Mouse (Mus musculus) heart, postnatal 0 days (tissue): ENCODE results near the gene Fam57a. TPM values are rescaled to one million over a fixed set of nuclear protein-coding genes. Genes with fewer than 3 reads are reported as not detected.

Source experiments
- ATAC-seq: fragments of 200-750 bp; cut with Nextera tagmentation; 2 replicates; pipeline ENCODE4 v1.8.0; 2017; ENCODE audit warnings: low read depth, moderate number of reproducible peaks, moderate library complexity; ENCODE audit not compliant: insufficient read depth
- DNase-seq: peaks from one replicate; pipeline ENCODE4 v3.0.0-alpha.2; 2016; ENCODE audit warnings: low spot score
- H3K27ac ChIP-seq: fragments of 300-500 bp; sonication (generic); 2 replicates; pipeline ENCODE4 v1.5.1; 2014; ENCODE audit warnings: low read depth, mild to moderate bottlenecking
- H3K27me3 ChIP-seq: fragments of 300-500 bp; sonication (generic); 2 replicates; pipeline ENCODE4 v1.6.1; 2014; ENCODE audit warnings: low read length, mixed read lengths; ENCODE audit not compliant: control insufficient read depth, insufficient read depth
- H3K36me3 ChIP-seq: fragments of 300-500 bp; sonication (generic); replicated peaks from 2 replicates; pipeline ENCODE4 v1.6.1; 2014; ENCODE audit warnings: low read length, mixed read lengths; ENCODE audit not compliant: control insufficient read depth, insufficient read depth
- H3K4me1 ChIP-seq: fragments of 300-500 bp; sonication (generic); 2 replicates; pipeline ENCODE4 v1.6.1; 2014; ENCODE audit warnings: antibody characterized with exemption; ENCODE audit not compliant: control insufficient read depth, insufficient read depth
- H3K4me2 ChIP-seq: fragments of 300-500 bp; sonication (generic); 2 replicates; pipeline ENCODE4 v1.6.1; 2014; ENCODE audit warnings: low read depth, mild to moderate bottlenecking, low read length, moderate library complexity
- H3K4me3 ChIP-seq: fragments of 300-500 bp; sonication (generic); 2 replicates; pipeline ENCODE4 v1.5.1; 2014; ENCODE audit warnings: low read depth, low read length
- H3K9ac ChIP-seq: fragments of 300-500 bp; sonication (generic); replicated peaks from 2 replicates; pipeline ENCODE4 v1.6.1; 2014; ENCODE audit warnings: low read depth, low read length, mixed read lengths
- H3K9me3 ChIP-seq: fragments of 300-500 bp; sonication (generic); replicated peaks from 2 replicates; pipeline ENCODE4 v1.6.1; 2016; ENCODE audit warnings: low read length; ENCODE audit not compliant: control insufficient read depth
- CTCF ChIP-seq: IDR thresholded peaks from 2 replicates; pipeline ENCODE4 v1.5.1; 2016; ENCODE audit warnings: antibody characterized with exemption, control low read depth, low read depth
- EP300 ChIP-seq: IDR thresholded peaks from 2 replicates; pipeline ENCODE4 v1.6.1; 2016; ENCODE audit warnings: antibody characterized with exemption, low read depth
- WGBS: fragments of 180-500 bp; shearing (Covaris S2); extraction: QIAGEN DNeasy Blood & Tissue Kit; methylation state at CpG from one replicate; pipeline ENCODE4 v1.1.7; 2014; 5-methylcytosine and 5-hydroxymethylcytosine counted together
- polyA plus RNA-seq: library from polyadenylated mRNA; unstranded; fragments of >200 nt; fragmentation: Nextera tagmentation; extraction: Ambion mirVana; gene quantifications from 2 replicates; pipeline ENCODE4 v1.2.1, GENCODE M21; 2015
- total RNA-seq: library from RNA; depleted of rRNA; stranded (reverse); fragments of >200 nt; gene quantifications from 2 replicates; pipeline ENCODE4 v1.2.3, GENCODE M21; 2014; ENCODE audit warnings: low replicate concordance

Fam57a gene
- total and polyA plus RNA-seq, 2 experiments from 2014 or later, result 10.5 to 14.8 TPM

- Histone ChIP-seq H3K4me2 (no peak overlapping the region), H3K27ac (no peak overlapping the region), H3K9me3 (no peaks in the 10 kb centered on the region), H3K4me3 (no peak overlapping the region), H3K27me3 (no peaks in the 10 kb centered on the region), H3K36me3 (peaks cover 23% of the 10 kb centered on the region), H3K9ac (no peak overlapping the region), H3K4me1 (0 out of 2 replicates have a peak, but pooled peaks cover 3% of the 10 kb centered on the region)
- ATAC-seq, result no peak
- DNase-seq, result no peak
- TF ChIP-seq EP300, result no peak
- TF ChIP-seq CTCF, result no peak
- WGBS, result 68% methylated on average over 3 of the region's 3 CpGs
These were observed 10.5 kb upstream of the Fam57a start for GRCm38 (mm10) chr11:76168976-76169375.

- Histone ChIP-seq H3K27ac (no peak overlapping the region), H3K27me3 (no peaks in the 10 kb centered on the region), H3K9me3 (no peaks in the 10 kb centered on the region), H3K9ac (no peak overlapping the region), H3K4me1 (0 out of 2 replicates have a peak, but pooled peaks cover 3% of the 10 kb centered on the region), H3K4me3 (no peak overlapping the region), H3K4me2 (no peak overlapping the region), H3K36me3 (peaks cover 24% of the 10 kb centered on the region)
- 67% methylated on average over 5 of the region's 5 CpGs for WGBS
- DNase-seq (no peak), ATAC-seq (no peak)
- no peak for TF ChIP-seq CTCF
- TF ChIP-seq EP300, result no peak
These were observed 9.3 kb upstream of the Fam57a start for GRCm38 (mm10) chr11:76170207-76170606.

DNA sequence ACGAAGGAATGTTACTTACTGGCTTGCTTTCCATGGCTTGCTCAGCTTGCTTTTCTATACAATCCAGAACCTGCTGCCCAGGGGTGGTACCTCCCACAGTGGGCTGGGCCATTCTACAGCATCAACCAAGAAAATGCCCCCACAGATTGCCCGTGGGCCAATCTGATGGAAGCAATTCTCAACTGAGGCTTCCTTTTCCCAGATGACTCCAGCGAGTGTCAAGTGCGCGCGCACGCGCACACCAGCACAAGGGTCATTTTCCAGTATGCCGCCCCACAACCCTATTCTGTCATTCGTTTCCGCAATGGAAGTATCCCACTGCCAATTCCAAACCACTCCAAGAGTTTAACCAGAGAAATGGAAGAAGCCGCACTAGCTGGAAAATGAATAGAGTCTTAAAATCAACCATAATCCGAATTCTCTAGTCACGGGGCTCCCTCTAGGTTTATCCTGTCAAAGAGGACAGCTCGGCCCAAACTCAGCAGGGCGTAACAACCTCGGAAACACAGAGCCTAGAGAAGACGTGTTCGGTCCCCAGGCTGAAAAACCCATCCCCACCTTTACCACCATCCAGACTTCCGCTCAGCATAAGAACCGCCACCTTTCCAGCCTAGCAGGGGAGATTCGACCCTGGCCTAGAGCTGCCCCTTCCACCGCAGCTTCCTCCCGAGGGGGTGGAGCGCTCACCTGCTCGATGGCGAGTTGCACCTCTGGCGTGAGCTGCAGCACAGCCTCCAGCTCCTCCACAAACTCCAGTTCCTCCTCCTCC, 561 bp upstream of the Fam57a start:
- Histone ChIP-seq H3K4me1 (peaks cover 15% of the 10 kb centered on the region), H3K9me3 (no peaks in the 10 kb centered on the region), H3K9ac (peak overlapping the region; percentile 67), H3K27ac (peak overlapping the region; percentile 54), H3K36me3 (peaks cover 5% of the 10 kb centered on the region; the same call in 1 of the 2 replicates), H3K27me3 (no peaks in the 10 kb centered on the region), H3K4me2 (peak overlapping the region; percentile 89), H3K4me3 (peak overlapping the region; percentile 75)
- WGBS, result 1% methylated on average over 28 of the region's 28 CpGs
- peak; percentile 66 for ATAC-seq
- TF ChIP-seq CTCF (no peak), EP300 (no peak)
- peak; percentile 16 for DNase-seq

- H3K4me1 ChIP-seq, result peaks cover 15% of the 10 kb centered on the region
- peak overlapping the region; percentile 67 for H3K9ac ChIP-seq
- H3K4me3 ChIP-seq, result peak overlapping the region; percentile 75
- no peaks in the 10 kb centered on the region for H3K27me3 ChIP-seq
- H3K27ac ChIP-seq, result peak overlapping the region; percentile 54; the same call in 1 of the 2 replicates
- no peaks in the 10 kb centered on the region for H3K36me3 ChIP-seq
- TF ChIP-seq CTCF, result no peak
- no peak for TF ChIP-seq EP300
- ATAC-seq, result 0 out of 2 replicates have a peak, but pooled peaks have one; percentile 5
- peak overlapping the region; percentile 89 for H3K4me2 ChIP-seq
- 16% methylated on average over 7 of the region's 7 CpGs for WGBS
- no peak for DNase-seq
- no peaks in the 10 kb centered on the region for H3K9me3 ChIP-seq
These were observed 672 bp downstream of the Fam57a start for GRCm38 (mm10) chr11:76180146-76180540.

DNA sequence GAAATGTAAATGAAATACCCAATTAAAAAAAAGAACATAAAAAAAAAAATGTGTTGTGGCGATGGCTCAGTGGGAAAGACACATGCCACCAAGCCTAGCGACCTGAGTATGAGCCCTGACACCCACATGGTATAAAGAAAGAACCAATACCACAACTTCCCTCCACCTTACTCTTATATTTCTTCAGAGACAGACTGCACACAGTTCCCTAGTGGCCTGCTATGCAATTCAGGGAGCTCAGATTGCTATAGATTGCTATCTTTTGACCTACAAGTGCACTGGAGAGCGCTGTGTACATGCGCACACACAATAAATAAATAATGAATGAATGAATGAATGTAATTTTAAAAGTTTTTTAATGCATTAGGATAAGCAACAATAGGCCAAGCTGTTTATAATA, 4.3 kb downstream of the Fam57a start:
- WGBS, result 84% methylated on average over 4 of the region's 4 CpGs
- H3K4me2 ChIP-seq, result no peak overlapping the region

More for the DNA sequence above, 4.3 kb downstream of the Fam57a start:
- Histone ChIP-seq H3K36me3 (no peaks in the 10 kb centered on the region), H3K4me3 (no peak overlapping the region), H3K9ac (no peak overlapping the region), H3K27ac (no peak overlapping the region), H3K4me1 (peaks cover 7% of the 10 kb centered on the region; the same call in 1 of the 2 replicates), H3K9me3 (no peaks in the 10 kb centered on the region), H3K27me3 (no peaks in the 10 kb centered on the region)
- DNase-seq (no peak), ATAC-seq (no peak)
- TF ChIP-seq EP300, result no peak
- TF ChIP-seq CTCF, result no peak
